Mouse (Mus musculus) forebrain, embryonic 15.5 days (tissue): ENCODE results near the gene Itpr2. TPM values are rescaled to one million over a fixed set of nuclear protein-coding genes. Genes with fewer than 3 reads are reported as not detected.

Experiments used
- ATAC-seq: fragments of 200-750 bp; cut with Nextera tagmentation; replicated peaks from 2 replicates; pipeline ENCODE4 v1.8.0; 2017; ENCODE audit warnings: mild to moderate bottlenecking, moderate TSS enrichment, moderate library complexity
- H3K27ac ChIP-seq: fragments of 300-500 bp; sonication (generic); replicated peaks from 2 replicates; pipeline ENCODE4 v1.5.1; 2015; ENCODE audit warnings: mild to moderate bottlenecking, inconsistent platforms
- H3K27me3 ChIP-seq: fragments of 300-500 bp; sonication (generic); 2 replicates; pipeline ENCODE4 v1.6.1; 2015; ENCODE audit warnings: inconsistent platforms
- H3K36me3 ChIP-seq: fragments of 300-500 bp; sonication (generic); 2 replicates; pipeline ENCODE4 v1.6.1; 2015; ENCODE audit warnings: mild to moderate bottlenecking, inconsistent platforms
- H3K4me1 ChIP-seq: fragments of 300-500 bp; sonication (generic); 2 replicates; pipeline ENCODE4 v1.6.1; 2015; ENCODE audit warnings: inconsistent platforms
- H3K4me2 ChIP-seq: fragments of 300-500 bp; sonication (generic); replicated peaks from 2 replicates; pipeline ENCODE4 v1.6.1; 2015; ENCODE audit warnings: mild to moderate bottlenecking, inconsistent platforms
- H3K4me3 ChIP-seq: fragments of 300-500 bp; sonication (generic); 2 replicates; pipeline ENCODE4 v1.5.1; 2015; ENCODE audit warnings: mild to moderate bottlenecking, inconsistent platforms
- H3K9ac ChIP-seq: fragments of 300-500 bp; sonication (generic); replicated peaks from 2 replicates; pipeline ENCODE4 v1.6.1; 2015; ENCODE audit warnings: mild to moderate bottlenecking, inconsistent platforms
- H3K9me3 ChIP-seq: fragments of 300-500 bp; sonication (generic); 2 replicates; pipeline ENCODE4 v1.6.1; 2016; ENCODE audit warnings: inconsistent platforms
- WGBS: fragments of 180-500 bp; shearing (Covaris S2); methylation state at CpG from one replicate; pipeline ENCODE4 v1.1.7; 2015; ENCODE audit warnings: mixed read lengths; 5-methylcytosine and 5-hydroxymethylcytosine counted together
- polyA plus RNA-seq: library from polyadenylated mRNA; unstranded; fragments of >200 nt; fragmentation: Nextera tagmentation; extraction: Ambion mirVana; gene quantifications from 2 replicates; pipeline ENCODE4 v1.2.1, GENCODE M21; 2015

Itpr2 gene
- polyA plus RNA-seq, 1 experiment from 2014 or later, result 5.1 TPM

- Histone ChIP-seq H3K4me2 (no peak overlapping the region), H3K27ac (no peak overlapping the region), H3K9me3 (no peaks in the 10 kb centered on the region), H3K27me3 (no peaks in the 10 kb centered on the region), H3K9ac (no peak overlapping the region), H3K4me3 (no peak overlapping the region), H3K4me1 (no peaks in the 10 kb centered on the region), H3K36me3 (no peaks in the 10 kb centered on the region)
- WGBS, result 80% methylated on average over 2 of the region's 2 CpGs
- ATAC-seq, result no peak
These were observed 191.8 kb downstream of the Itpr2 start for GRCm38 (mm10) chr6:146310210-146310609.

GRCm38 (mm10) chr6:146309335-146309734 is 192.7 kb downstream of the Itpr2 start:
- Histone ChIP-seq H3K9me3 (no peaks in the 10 kb centered on the region), H3K4me3 (no peak overlapping the region), H3K4me1 (no peaks in the 10 kb centered on the region), H3K36me3 (no peaks in the 10 kb centered on the region), H3K27ac (no peak overlapping the region), H3K4me2 (no peak overlapping the region), H3K27me3 (no peaks in the 10 kb centered on the region), H3K9ac (no peak overlapping the region)
- WGBS, result 97% methylated on average over 1 of the region's 1 CpGs
- no peak for ATAC-seq

- Histone ChIP-seq H3K27me3 (no peaks in the 10 kb centered on the region), H3K4me3 (no peak overlapping the region), H3K9me3 (no peaks in the 10 kb centered on the region), H3K4me1 (no peaks in the 10 kb centered on the region), H3K27ac (no peak overlapping the region), H3K4me2 (no peak overlapping the region), H3K9ac (no peak overlapping the region), H3K36me3 (no peaks in the 10 kb centered on the region)
- WGBS, result 82% methylated on average over 3 of the region's 3 CpGs
- no peak for ATAC-seq
These were observed 196.0 kb downstream of the Itpr2 start for GRCm38 (mm10) chr6:146305995-146306394.

GRCm38 (mm10) chr6:146304088-146304487 is 197.9 kb downstream of the Itpr2 start:
- no peak for ATAC-seq
- no peak overlapping the region for H3K4me3 ChIP-seq
- H3K9ac ChIP-seq, result no peak overlapping the region
- no peaks in the 10 kb centered on the region for H3K9me3 ChIP-seq
- H3K4me2 ChIP-seq, result no peak overlapping the region
- H3K27me3 ChIP-seq, result no peaks in the 10 kb centered on the region
- no peaks in the 10 kb centered on the region for H3K4me1 ChIP-seq
- H3K36me3 ChIP-seq, result no peaks in the 10 kb centered on the region
- H3K27ac ChIP-seq, result no peak overlapping the region
- 84% methylated on average over 11 of the region's 11 CpGs for WGBS

GRCm38 (mm10) chr6:146303336-146303735 is 198.7 kb downstream of the Itpr2 start:
- H3K4me2 ChIP-seq, result no peak overlapping the region
- H3K9me3 ChIP-seq, result no peaks in the 10 kb centered on the region
- no peak overlapping the region for H3K9ac ChIP-seq
- no peaks in the 10 kb centered on the region for H3K4me1 ChIP-seq
- no peak for ATAC-seq
- H3K27ac ChIP-seq, result no peak overlapping the region
- 64% methylated on average over 2 of the region's 2 CpGs for WGBS
- no peaks in the 10 kb centered on the region for H3K27me3 ChIP-seq
- H3K4me3 ChIP-seq, result no peak overlapping the region
- no peaks in the 10 kb centered on the region for H3K36me3 ChIP-seq

GRCm38 (mm10) chr6:146302574-146303130 is 199.4 kb downstream of the Itpr2 start:
- 77% methylated on average over 8 of the region's 8 CpGs for WGBS
- H3K4me1 ChIP-seq, result no peaks in the 10 kb centered on the region
- no peaks in the 10 kb centered on the region for H3K27me3 ChIP-seq
- no peak overlapping the region for H3K4me3 ChIP-seq
- no peaks in the 10 kb centered on the region for H3K9me3 ChIP-seq
- H3K9ac ChIP-seq, result no peak overlapping the region
- H3K36me3 ChIP-seq, result no peaks in the 10 kb centered on the region
- H3K4me2 ChIP-seq, result no peak overlapping the region
- ATAC-seq, result no peak
- H3K27ac ChIP-seq, result no peak overlapping the region

- Histone ChIP-seq H3K27ac (no peak overlapping the region), H3K4me3 (no peak overlapping the region), H3K36me3 (no peaks in the 10 kb centered on the region), H3K4me2 (no peak overlapping the region), H3K27me3 (no peaks in the 10 kb centered on the region), H3K9ac (no peak overlapping the region), H3K4me1 (no peaks in the 10 kb centered on the region), H3K9me3 (no peaks in the 10 kb centered on the region)
- 56% methylated on average over 3 of the region's 3 CpGs for WGBS
- no peak for ATAC-seq
These were observed 199.9 kb downstream of the Itpr2 start for GRCm38 (mm10) chr6:146302101-146302500.

GRCm38 (mm10) chr6:146300961-146301360 is 201.1 kb downstream of the Itpr2 start:
- Histone ChIP-seq H3K36me3 (no peaks in the 10 kb centered on the region), H3K27me3 (no peaks in the 10 kb centered on the region), H3K9me3 (no peaks in the 10 kb centered on the region), H3K4me3 (no peak overlapping the region), H3K4me1 (no peaks in the 10 kb centered on the region), H3K27ac (no peak overlapping the region), H3K4me2 (no peak overlapping the region), H3K9ac (no peak overlapping the region)
- ATAC-seq, result no peak

GRCm38 (mm10) chr6:146298712-146299111 is 203.3 kb downstream of the Itpr2 start:
- no peaks in the 10 kb centered on the region for H3K36me3 ChIP-seq
- H3K27me3 ChIP-seq, result no peaks in the 10 kb centered on the region
- no peaks in the 10 kb centered on the region for H3K4me1 ChIP-seq
- H3K4me3 ChIP-seq, result no peak overlapping the region
- H3K27ac ChIP-seq, result no peak overlapping the region
- no peak for ATAC-seq
- no peak overlapping the region for H3K4me2 ChIP-seq
- no peak overlapping the region for H3K9ac ChIP-seq
- no peaks in the 10 kb centered on the region for H3K9me3 ChIP-seq

- no peak for ATAC-seq
- Histone ChIP-seq H3K4me2 (no peak overlapping the region), H3K4me3 (no peak overlapping the region), H3K27me3 (no peaks in the 10 kb centered on the region), H3K4me1 (no peaks in the 10 kb centered on the region), H3K36me3 (no peaks in the 10 kb centered on the region), H3K9ac (no peak overlapping the region), H3K27ac (no peak overlapping the region), H3K9me3 (no peaks in the 10 kb centered on the region)
- 95% methylated on average over 10 of the region's 10 CpGs for WGBS
These were observed 211.0 kb downstream of the Itpr2 start for GRCm38 (mm10) chr6:146291036-146291435.

- no peaks in the 10 kb centered on the region for H3K9me3 ChIP-seq
- no peak overlapping the region for H3K4me2 ChIP-seq
- H3K9ac ChIP-seq, result no peak overlapping the region
- H3K27ac ChIP-seq, result no peak overlapping the region
- no peak overlapping the region for H3K4me3 ChIP-seq
- WGBS, result 76% methylated on average over 10 of the region's 10 CpGs
- H3K36me3 ChIP-seq, result no peaks in the 10 kb centered on the region
- H3K27me3 ChIP-seq, result no peaks in the 10 kb centered on the region
- H3K4me1 ChIP-seq, result no peaks in the 10 kb centered on the region
- ATAC-seq, result no peak
These were observed 212.2 kb downstream of the Itpr2 start for GRCm38 (mm10) chr6:146289801-146290200.

- Histone ChIP-seq H3K27me3 (no peaks in the 10 kb centered on the region), H3K36me3 (no peaks in the 10 kb centered on the region), H3K9ac (no peak overlapping the region), H3K4me1 (no peaks in the 10 kb centered on the region), H3K4me3 (no peak overlapping the region), H3K9me3 (no peaks in the 10 kb centered on the region), H3K4me2 (no peak overlapping the region), H3K27ac (no peak overlapping the region)
- no peak for ATAC-seq
- WGBS, result 90% methylated on average over 5 of the region's 5 CpGs
These were observed 213.8 kb downstream of the Itpr2 start for GRCm38 (mm10) chr6:146288266-146288665.

GRCm38 (mm10) chr6:146284921-146285565 is 217.0 kb downstream of the Itpr2 start:
- Histone ChIP-seq H3K4me2 (no peak overlapping the region), H3K27me3 (no peaks in the 10 kb centered on the region), H3K36me3 (no peaks in the 10 kb centered on the region), H3K4me3 (no peak overlapping the region), H3K27ac (no peak overlapping the region), H3K4me1 (peaks cover 11% of the 10 kb centered on the region; the same call in 1 of the 2 replicates), H3K9me3 (no peaks in the 10 kb centered on the region), H3K9ac (no peak overlapping the region)
- WGBS, result 87% methylated on average over 11 of the region's 11 CpGs
- ATAC-seq, result no peak
